Mouse (Mus musculus) hindlimb bud, embryonic 11.5 days (tissue): Measurements from ENCODE around the gene Tmem203.

ENCODE experiments used
- DNase-seq: peaks from one replicate; pipeline ENCODE4 v3.0.0-alpha.2; 2012; ENCODE audit warnings: low read depth, low spot score; ENCODE audit errors: extremely low spot score

The Tmem203 gene

GRCm38 (mm10) chr2:25262795-25263622 is 7.8 kb downstream of the Tmem203 start:
- DNase-seq = no peak

- no peak for DNase-seq
Measured at GRCm38 (mm10) chr2:25263623-25264285, 8.5 kb downstream of the Tmem203 start.

- DNase-seq = no peak
Measured at GRCm38 (mm10) chr2:25264286-25264660, 9.0 kb downstream of the Tmem203 start.

DNA sequence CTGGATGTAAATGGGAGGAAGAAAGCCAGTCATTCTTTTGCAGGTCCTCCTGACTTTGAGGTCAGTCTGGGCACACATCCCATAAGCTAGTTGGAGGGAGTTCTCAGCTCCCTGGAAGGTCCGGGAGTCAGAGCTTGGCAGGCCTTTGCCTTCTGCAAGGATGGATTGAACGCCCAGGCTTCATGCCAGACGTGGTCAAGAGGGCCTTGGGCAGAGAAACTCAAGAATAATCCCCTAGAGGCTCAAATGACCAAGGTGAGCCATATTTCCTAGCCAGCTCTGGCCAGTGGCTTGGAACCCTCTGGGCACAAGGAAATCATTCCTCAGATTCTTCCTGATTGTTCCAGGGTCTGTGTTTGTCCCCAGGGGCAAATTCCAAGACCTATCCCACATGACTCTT is 9.6 kb downstream of the Tmem203 start:
- DNase-seq = no peak

DNA sequence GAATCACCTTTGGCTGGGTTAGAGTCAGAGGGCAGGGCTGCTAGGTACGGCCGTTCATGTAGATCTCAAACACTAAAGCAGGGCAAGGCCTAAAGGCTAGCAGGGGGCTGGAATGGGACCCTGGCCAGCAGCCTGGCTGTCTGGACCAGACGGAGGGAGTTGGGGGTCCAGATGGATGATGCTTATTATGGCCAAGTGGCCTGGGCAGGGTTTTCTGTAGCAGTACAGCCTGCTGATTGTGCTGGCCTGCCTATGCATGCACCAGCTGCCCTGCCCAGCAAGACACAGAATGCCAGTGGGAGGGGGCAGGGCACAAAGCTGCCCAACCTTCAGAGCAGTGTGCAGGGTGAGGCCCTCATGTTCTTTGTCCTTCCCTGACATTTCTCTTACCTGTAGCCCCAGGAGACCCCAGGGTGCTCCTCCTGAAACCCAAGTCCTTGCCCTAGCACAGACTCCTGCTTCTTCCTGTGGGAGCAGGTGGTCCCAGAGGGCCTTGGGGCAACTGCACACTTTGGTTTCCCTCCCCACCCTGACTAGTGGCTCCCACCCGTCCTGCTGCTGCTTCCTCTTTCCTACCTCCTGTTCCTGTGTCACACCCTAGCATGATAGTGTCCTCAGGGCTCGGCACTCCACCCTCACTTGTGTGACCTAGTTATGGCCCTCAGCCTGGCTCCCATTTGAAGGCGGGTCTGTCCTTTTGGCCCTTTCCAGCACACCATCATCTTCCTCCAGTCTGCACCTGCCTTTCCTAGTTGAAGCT is 10.8 kb downstream of the Tmem203 start:
- DNase-seq = no peak

DNA sequence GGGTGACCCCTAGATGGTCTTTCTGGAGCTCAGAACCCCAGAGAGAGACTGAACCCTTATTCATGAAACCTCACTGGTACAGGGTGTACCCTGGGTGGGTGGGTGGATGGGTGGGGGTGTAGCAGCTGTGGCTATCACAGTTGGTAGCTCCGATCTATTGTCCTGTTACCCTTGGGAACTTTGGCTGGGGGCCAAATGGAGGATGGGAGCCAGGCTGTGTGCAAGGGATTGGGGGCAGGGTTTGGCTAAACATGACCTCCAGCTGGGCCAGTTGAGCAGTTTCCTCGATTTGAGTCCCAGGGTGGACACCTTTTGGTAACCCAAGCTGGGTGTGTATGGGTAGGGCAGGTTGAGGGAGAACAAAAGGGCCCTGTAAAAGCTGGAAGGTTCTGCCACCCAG is 11.5 kb downstream of the Tmem203 start:
- no peak for DNase-seq

DNA sequence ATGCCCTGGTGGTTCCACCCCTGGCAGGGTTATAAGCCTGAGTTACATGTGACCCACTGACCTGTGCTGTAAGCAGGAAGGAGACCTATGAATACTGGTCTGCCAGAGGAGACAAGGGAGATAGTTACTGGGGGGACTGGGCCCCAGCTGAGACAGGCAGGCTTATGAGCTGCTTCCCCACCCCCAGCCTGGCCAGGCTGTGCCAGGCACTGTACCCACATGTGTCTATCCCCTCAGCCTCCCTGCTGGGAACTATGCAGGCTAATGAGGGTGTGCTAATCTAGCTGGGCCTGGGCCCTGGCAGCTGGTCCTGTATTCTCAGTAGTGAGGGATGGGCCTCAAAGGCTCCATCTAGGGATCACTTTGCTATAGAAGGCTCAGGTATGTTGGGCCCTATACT is 12.0 kb downstream of the Tmem203 start:
- DNase-seq = no peak

- DNase-seq = no peak
Measured at GRCm38 (mm10) chr2:25267746-25268309, 12.6 kb downstream of the Tmem203 start.

DNA sequence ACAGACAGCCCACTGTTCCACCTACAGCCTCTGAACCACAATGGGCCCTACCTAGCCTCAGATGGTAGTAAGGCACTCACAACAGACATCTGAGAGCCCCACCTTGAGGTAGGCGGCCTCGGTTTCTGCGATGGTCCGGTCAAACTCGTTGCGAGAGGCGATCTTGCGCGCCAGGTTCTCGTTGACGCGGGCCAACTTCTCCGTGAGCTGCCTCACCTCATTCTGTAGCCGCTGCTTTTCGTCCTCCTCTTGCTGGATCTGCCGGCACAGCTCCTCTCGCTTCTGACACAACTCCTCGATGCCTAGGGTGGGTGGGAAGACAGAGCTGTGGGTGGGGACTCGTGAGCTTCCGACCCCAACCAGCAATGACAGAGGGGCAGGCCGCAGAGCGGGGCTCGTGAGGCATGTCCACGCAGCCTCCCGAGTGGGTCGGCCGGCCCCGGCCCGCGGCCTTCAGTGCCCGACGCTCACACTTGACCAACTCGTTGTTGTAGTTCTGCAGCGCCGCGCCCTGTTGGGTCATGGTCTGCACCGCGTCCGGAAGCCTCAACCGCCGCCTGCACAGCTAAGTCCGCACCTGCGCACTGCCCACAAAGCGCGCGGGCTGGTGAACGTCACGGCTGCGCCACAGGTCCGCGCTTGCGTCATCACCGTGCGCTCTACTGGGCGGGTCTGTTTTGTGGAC is 16.7 kb downstream of the Tmem203 start, which contains the start of the genes Ssna1 and Anapc2:
Ssna1 (minus strand) TSS at position 612 of the 685 bp plus-strand sequence.
Anapc2 (plus strand) TSS at position 652 of the 685 bp plus-strand sequence.
- peak; percentile 82 for DNase-seq

DNA sequence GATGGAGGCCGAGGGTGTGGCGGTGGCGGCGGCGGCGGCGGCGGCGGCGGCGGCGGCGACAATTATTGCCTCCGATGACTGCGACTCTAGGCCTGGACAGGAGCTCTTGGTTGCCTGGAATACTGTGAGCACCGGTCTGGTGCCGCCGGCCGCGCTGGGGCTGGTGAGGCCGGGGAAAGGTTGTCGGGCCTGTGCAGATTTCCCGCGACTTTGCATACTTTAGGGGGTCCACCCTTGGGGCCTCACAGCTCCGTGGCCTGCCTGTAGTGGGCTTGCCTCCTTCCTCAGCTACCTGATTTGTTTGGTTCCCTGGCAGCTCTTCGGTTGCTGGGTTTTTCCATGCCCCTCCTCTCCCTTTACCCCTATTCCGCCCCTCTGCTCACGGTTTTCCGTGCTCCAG is 17.3 kb downstream of the Tmem203 start:
- no peak for DNase-seq

DNA sequence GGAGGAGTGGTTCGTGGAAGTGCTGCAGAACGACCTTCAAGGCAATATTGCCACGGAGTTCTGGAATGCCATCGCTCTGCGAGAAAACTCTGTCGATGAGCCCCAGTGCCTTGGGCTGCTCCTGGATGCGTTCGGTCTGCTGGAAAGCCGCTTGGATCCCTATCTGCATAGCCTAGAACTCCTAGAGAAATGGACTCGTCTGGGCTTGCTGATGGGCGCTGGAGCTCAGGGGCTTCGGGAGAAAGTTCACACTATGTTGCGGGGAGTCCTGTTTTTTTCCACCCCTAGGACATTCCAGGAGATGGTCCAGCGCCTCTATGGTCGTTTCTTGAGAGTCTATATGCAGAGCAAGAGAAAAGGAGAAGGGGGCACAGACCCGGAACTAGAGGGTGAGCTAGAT is 17.8 kb downstream of the Tmem203 start:
- no peak for DNase-seq

DNA sequence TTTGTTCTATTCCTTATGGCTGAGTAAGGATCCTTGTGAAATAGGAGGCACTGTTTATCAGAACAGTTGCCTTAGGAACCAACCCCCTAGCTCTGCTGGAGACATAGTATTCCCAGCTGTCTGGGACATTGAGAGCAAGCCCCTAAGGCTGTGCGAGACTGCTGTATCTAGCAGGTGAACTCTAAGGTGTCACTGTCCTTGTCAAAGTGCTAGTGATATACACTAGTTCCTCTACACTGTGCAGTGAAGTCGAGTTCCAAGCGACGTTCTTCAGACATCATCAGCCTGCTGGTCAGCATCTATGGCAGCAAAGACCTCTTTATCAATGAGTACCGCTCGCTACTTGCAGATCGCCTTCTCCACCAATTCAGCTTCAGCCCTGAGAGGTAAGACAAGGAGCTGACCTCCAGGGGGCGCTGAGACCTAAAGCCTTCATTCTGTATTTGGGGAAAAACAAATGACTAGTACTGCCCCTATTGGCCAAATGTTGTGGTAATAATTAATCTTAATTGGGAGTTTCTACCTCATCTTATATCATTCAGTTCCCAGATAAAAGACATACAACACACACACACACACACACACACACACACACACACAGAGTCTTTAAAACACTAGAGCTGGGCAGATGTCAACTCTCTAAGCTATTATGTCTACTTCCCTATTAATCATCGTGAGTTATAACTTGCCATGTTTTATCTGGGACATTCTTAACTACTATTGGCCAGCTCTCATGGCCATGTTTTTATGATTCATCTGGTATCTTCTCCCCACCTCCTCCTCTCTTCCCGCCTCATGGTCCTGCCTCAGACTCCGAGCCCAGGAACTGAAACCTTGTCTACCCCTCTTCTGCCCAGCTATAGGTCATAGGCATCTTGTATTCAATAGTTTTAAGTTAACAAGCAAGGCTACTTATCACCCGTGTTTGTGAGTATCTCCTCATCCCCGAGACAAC is 24.0 kb downstream of the Tmem203 start:
- DNase-seq = no peak

- DNase-seq = no peak
Measured at GRCm38 (mm10) chr2:25285551-25285950, 30.3 kb downstream of the Tmem203 start.

DNA sequence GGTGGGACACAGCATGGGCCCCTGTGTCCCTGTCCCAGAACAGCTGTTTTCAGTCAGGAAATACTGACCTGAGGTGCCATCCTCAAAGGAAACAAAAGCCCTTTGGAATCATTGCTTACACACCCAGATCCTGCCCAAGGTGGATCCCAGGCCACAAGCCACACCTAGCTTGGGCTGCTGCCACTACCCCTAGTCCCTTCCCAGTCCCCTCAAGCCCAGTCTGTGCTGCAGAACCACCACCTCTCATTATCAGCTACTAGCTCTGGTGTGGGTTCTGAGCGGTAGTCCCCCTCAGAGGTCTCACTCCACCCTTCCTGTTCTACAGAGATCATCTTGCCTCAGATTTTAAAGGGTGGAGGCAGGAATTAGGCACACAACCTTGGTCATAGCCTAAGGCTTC is 31.1 kb downstream of the Tmem203 start:
- DNase-seq = no peak

GRCm38 (mm10) chr2:25286837-25287636 is 31.8 kb downstream of the Tmem203 start:
- DNase-seq = no peak

- no peak for DNase-seq
Measured at GRCm38 (mm10) chr2:25287927-25288649, 32.8 kb downstream of the Tmem203 start, which contains the start of gene Tmem210. TSS of gene Tmem210 (plus strand) at chr2:25288145.

- no peak for DNase-seq
Measured at GRCm38 (mm10) chr2:25288734-25289345, 33.6 kb downstream of the Tmem203 start.

- no peak for DNase-seq
Measured at GRCm38 (mm10) chr2:25289651-25290050, 34.4 kb downstream of the Tmem203 start, which contains the start of gene Lrrc26. TSS of gene Lrrc26 (plus strand) at chr2:25289915.
